Mouse (Mus musculus) heart, adult 2 months (tissue): ENCODE measurements around the gene Tmem256. TPM values are rescaled to one million over a fixed set of nuclear protein-coding genes. Genes with fewer than 3 reads are reported as not detected.

Source experiments
- DNase-seq, 2 experiments: peaks; one replicate each; pipeline ENCODE4 v3.0.0; 2021
- H3K27ac ChIP-seq: fragments of 200-600 bp; 2 replicates; pipeline ENCODE4 v1.8.1; 2022
- H3K27me3 ChIP-seq: fragments of 200-500 bp; 2 replicates; pipeline ENCODE4 v1.6.1; 2012; ENCODE audit warnings: mild to moderate bottlenecking, low read length, inconsistent platforms, mixed read lengths; ENCODE audit not compliant: control insufficient read depth, insufficient read depth
- H3K36me3 ChIP-seq: fragments of 200-500 bp; 2 replicates; pipeline ENCODE4 v1.6.1; 2012; ENCODE audit warnings: low read length, inconsistent platforms; ENCODE audit not compliant: control insufficient read depth, insufficient read depth
- H3K4me1 ChIP-seq: fragments of 200-500 bp; 2 replicates; pipeline ENCODE4 v1.6.1; 2011; ENCODE audit warnings: low read length; ENCODE audit not compliant: control insufficient read depth, insufficient read depth
- H3K4me3 ChIP-seq: fragments of 200-600 bp; 2 replicates; pipeline ENCODE4 v1.8.1; 2022
- H3K79me2 ChIP-seq: fragments of 200-500 bp; replicated peaks from 2 replicates; pipeline ENCODE4 v1.6.1; 2012; ENCODE audit warnings: mild to moderate bottlenecking, inconsistent platforms, low read length, moderate library complexity, mixed read lengths; ENCODE audit not compliant: control insufficient read depth, insufficient read depth
- H3K9ac ChIP-seq: fragments of 200-500 bp; 2 replicates; pipeline ENCODE4 v1.6.1; 2012; ENCODE audit warnings: low read depth, mild to moderate bottlenecking, control low read depth, inconsistent platforms, low read length, mixed read lengths
- CTCF ChIP-seq: fragments of 200-600 bp; IDR thresholded peaks from 2 replicates; pipeline ENCODE4 v1.8.1; 2022; ENCODE audit warnings: antibody characterized with exemption, mild to moderate bottlenecking, moderate library complexity
- EP300 ChIP-seq: fragments of 200-500 bp; IDR thresholded peaks from 2 replicates; pipeline ENCODE4 v1.6.1; 2011; ENCODE audit warnings: low read depth, low read length, control low read depth; ENCODE audit not compliant: insufficient read depth
- POLR2A ChIP-seq: fragments of 200-500 bp; IDR thresholded peaks from 2 replicates; pipeline ENCODE4 v1.6.1; 2011; ENCODE audit warnings: mild to moderate bottlenecking, low read depth, low read length, control low read depth; ENCODE audit not compliant: insufficient read depth
- WGBS: fragments of 180-500 bp; shearing (Covaris S2); methylation state at CpG from one replicate; pipeline ENCODE4 v1.1.7; 2018; 5-methylcytosine and 5-hydroxymethylcytosine counted together
- intact Hi-C: fragments of 180-260 bp; cut with DNase I; formaldehyde crosslinking; loops from one replicate; pipeline ENCODE4 v1.15.1; 2025
- polyA plus RNA-seq: library from polyadenylated mRNA; depleted of rRNA; stranded (reverse); fragments of >200 nt; gene quantifications from 2 replicates; pipeline ENCODE4 v1.2.3, GENCODE M21; 2012
- total RNA-seq, 2 experiments: library from RNA; stranded (reverse); gene quantifications; 2 replicates each; pipeline ENCODE4 v1.2.3; 2021

Tmem256 gene
- total and polyA plus RNA-seq, 3 experiments = 214 to 308 (median 254) TPM

- Histone ChIP-seq H3K4me3 (no peak overlapping the region), H3K9ac (no peak overlapping the region), H3K79me2 (no peaks in the 10 kb centered on the region), H3K36me3 (no peaks in the 10 kb centered on the region), H3K4me1 (peaks cover 7% of the 10 kb centered on the region), H3K27me3 (no peaks in the 10 kb centered on the region), H3K27ac (no peak overlapping the region)
- WGBS = 42% methylated on average over 8 of the region's 8 CpGs
- DNase-seq = no peak
- TF ChIP-seq POLR2A (no peak), EP300 (no peak), CTCF (no peak)
- intact Hi-C loops = no loop called here
Measured at GRCm38 (mm10) chr11:69864138-69864860, 26.0 kb downstream of the Tmem256 start.

GRCm38 (mm10) chr11:69865561-69865960 is 27.2 kb downstream of the Tmem256 start:
- Histone ChIP-seq H3K27me3 (no peaks in the 10 kb centered on the region), H3K79me2 (no peaks in the 10 kb centered on the region), H3K4me3 (no peak overlapping the region), H3K36me3 (no peaks in the 10 kb centered on the region), H3K27ac (peak overlapping the region; percentile 18), H3K9ac (no peak overlapping the region), H3K4me1 (peaks cover 7% of the 10 kb centered on the region)
- TF ChIP-seq POLR2A = peak; percentile 51; the same call in 1 of the 2 replicates
- TF ChIP-seq EP300 = no peak
- WGBS = 61% methylated on average over 9 of the region's 9 CpGs
- DNase-seq = no peak
- intact Hi-C loops = no loop called here

DNA sequence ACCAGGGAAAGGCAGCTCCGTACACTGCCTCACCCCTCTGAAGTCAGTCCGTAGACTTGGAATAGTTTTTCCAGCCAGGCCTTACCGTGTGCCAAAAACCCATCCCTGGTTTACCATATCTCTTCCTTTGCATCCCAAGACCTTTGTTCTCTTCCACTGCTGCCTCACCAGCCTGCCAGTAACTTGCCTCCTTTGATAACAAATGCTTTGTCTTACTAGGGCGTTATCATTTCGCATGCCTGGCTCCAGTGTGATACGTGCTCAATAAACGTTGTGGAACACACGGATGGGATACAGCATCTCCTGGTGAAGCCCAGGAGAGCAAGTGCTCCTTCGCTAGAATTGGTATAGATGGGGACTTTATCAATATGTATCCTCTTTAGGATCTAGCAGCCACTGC is 29.0 kb downstream of the Tmem256 start:
- 36% methylated on average over 9 of the region's 9 CpGs for WGBS
- intact Hi-C loops = no loop called here
- TF ChIP-seq POLR2A (no peak), EP300 (no peak)

DNA sequence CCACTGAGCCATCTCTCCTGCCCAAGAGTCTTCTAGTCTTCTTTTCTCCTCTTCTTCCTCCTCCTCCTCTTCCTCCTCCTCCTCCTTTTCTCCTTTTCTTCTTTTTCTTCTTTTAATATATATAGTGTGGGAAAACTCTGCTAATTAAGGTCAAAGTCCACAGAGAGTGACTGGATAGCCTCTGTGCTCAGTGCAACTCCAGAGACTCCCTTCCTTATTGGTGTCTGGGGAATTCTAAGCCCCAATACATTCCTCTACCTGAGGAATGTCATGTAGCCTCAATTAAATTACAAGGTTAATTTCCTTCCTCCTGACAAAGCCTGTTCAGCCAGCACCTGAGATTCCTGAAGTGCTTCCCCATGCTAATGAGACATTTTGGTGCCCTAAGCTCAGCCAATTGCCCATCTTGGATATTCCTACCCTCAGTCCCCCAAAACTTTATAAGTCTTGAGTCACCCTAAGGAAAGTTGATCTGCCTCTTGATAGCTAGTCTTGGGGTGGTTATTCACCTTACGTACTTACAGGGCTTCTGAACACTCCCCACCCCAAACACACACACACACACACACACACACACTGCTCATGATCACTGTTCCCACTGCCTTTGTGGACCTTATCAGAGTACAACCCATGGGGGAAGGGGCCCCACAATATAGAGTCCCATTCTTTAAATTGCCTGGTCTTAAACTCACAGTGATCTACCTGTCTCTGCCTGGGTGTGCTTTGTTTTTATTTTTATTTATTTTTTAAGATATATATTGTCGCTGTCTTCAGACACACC is 32.2 kb downstream of the Tmem256 start:
- Histone ChIP-seq H3K4me1 (0 out of 2 replicates have a peak, but pooled peaks cover 3% of the 10 kb centered on the region), H3K4me3 (no peak overlapping the region), H3K36me3 (no peaks in the 10 kb centered on the region), H3K27ac (no peak overlapping the region), H3K9ac (no peak overlapping the region), H3K79me2 (no peaks in the 10 kb centered on the region), H3K27me3 (no peaks in the 10 kb centered on the region)
- no peak for DNase-seq
- intact Hi-C loops = no loop called here
- TF ChIP-seq EP300 (no peak), POLR2A (no peak), CTCF (no peak)
- whole genome bisulfite sequencing = 86% methylated on average over 2 of the region's 2 CpGs

More for the DNA sequence above, 29.0 kb downstream of the Tmem256 start:
- H3K4me1 ChIP-seq = peaks cover 7% of the 10 kb centered on the region
- no peak overlapping the region for H3K9ac ChIP-seq
- no peak overlapping the region for H3K27ac ChIP-seq
- H3K36me3 ChIP-seq = no peaks in the 10 kb centered on the region
- H3K4me3 ChIP-seq = no peak overlapping the region
- DNase-seq = no peak
- H3K27me3 ChIP-seq = no peaks in the 10 kb centered on the region
- no peaks in the 10 kb centered on the region for H3K79me2 ChIP-seq

DNA sequence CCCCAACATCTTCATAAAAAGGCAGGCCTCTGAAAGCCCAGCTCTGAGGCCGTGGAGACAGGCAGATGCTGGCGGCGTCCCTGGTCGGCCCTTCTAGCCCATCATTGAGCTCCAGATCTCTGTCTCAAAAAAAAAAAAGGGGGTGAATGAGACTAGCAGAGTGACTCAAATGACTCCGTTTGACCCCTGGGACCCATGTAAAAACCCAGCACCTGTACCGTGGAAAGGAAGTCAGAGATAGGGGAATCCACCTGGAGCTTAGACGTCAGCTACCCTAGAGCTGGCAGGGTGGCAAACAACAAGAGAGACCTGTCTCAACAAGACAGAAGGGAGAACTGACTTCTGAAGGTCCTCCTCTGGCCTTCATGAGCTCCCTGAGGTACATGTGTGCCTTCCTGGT is 33.5 kb downstream of the Tmem256 start:
- no peak overlapping the region for H3K27ac ChIP-seq
- H3K27me3 ChIP-seq = no peaks in the 10 kb centered on the region
- no peaks in the 10 kb centered on the region for H3K36me3 ChIP-seq
- 88% methylated on average over 7 of the region's 7 CpGs for WGBS
- no peak overlapping the region for H3K9ac ChIP-seq
- no peak overlapping the region for H3K4me3 ChIP-seq
- DNase-seq = no peak
- intact Hi-C loops = no loop called here
- no peaks in the 10 kb centered on the region for H3K79me2 ChIP-seq
- TF ChIP-seq POLR2A (no peak), EP300 (no peak), CTCF (no peak)
- peaks cover 3% of the 10 kb centered on the region; the same call in 1 of the 2 replicates for H3K4me1 ChIP-seq

GRCm38 (mm10) chr11:69872451-69872850 is 34.1 kb downstream of the Tmem256 start:
- Histone ChIP-seq H3K4me3 (no peak overlapping the region), H3K79me2 (no peaks in the 10 kb centered on the region), H3K27me3 (no peaks in the 10 kb centered on the region), H3K36me3 (no peaks in the 10 kb centered on the region), H3K27ac (no peak overlapping the region), H3K4me1 (peaks cover 3% of the 10 kb centered on the region; the same call in 1 of the 2 replicates), H3K9ac (no peak overlapping the region)
- intact Hi-C loops = no loop called here
- DNase-seq = no peak
- TF ChIP-seq EP300 (no peak), POLR2A (no peak), CTCF (no peak)
- 70% methylated on average over 4 of the region's 4 CpGs for WGBS
